Comparison of ENCODE assay signal across 8 mouse cellular contexts in the genomic region with DNA sequence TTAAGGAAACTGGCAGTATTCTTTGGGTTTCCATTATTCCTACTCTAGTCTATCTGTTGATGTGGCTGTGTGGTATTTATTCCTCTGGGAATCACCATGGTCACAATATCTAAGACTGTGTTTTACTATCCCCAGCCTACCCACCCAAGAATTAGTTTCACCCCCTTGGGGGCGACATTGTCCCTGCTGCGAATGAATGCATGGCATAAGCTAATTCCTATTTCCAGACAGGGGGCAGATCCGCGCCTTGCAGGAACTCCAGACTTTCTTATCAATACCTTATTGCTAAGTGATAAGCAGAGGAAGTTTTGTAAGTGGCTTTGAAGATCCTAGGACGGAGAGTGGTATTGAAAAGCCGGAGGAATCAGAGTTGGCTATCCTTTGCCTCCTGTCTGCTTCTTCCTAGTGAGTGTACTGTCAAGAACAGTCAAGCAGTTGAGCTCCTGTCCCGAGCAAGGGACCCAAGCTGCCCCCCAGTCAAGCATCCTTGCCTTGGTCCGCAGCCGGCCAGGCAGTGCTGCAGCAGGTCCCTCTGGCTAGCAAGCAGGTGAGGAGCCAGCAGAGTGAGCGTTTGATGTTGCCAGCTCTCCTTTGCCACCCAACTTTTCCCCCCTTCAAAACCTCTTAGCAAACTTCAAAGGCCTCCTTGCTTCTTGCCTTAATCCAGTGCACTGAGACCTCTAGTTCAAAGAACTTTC.
DNase-seq lines count a peak whose midpoint lies in the region; ATAC-seq lines count a peak whose summit lies in the region.

No protein-coding gene starts in this region.

- peak overlapping the region; percentile 20; the same call in 1 of the 2 replicates for H3K4me3 ChIP-seq in embryonic facial prominence, embryonic 13.5 days
- no peak overlapping the region for H3K4me3 ChIP-seq in hindbrain, embryonic 12.5 days
- peak overlapping the region; percentile 19; the same call in 1 of the 2 replicates for H3K4me3 ChIP-seq in midbrain, embryonic 14.5 days (replicated peaks; ENCODE audit: low read depth, low read length)

- H3K9me3 ChIP-seq in embryonic facial prominence, embryonic 13.5 days: 0 out of 2 replicates have a peak, but pooled peaks cover under 1% of the 10 kb centered on the region
- H3K9me3 ChIP-seq in hindbrain, embryonic 12.5 days (replicated peaks): no peaks in the 10 kb centered on the region
- no peaks in the 10 kb centered on the region for H3K9me3 ChIP-seq in midbrain, embryonic 14.5 days (ENCODE audit: control insufficient read depth, low read length)

- no peak for ATAC-seq in embryonic facial prominence, embryonic 13.5 days (ENCODE audit: insufficient number of reproducible peaks, insufficient read depth, low FRiP score, low TSS enrichment, low read depth)
- ATAC-seq in hindbrain, embryonic 12.5 days (ENCODE audit: low FRiP score): peak; percentile 27; the same call in 1 of the 2 replicates
- no peak for ATAC-seq in midbrain, embryonic 14.5 days (ENCODE audit: low FRiP score, low TSS enrichment)
- ATAC-seq in CD4-positive, CD25-positive, alpha-beta regulatory T cell, adult 4 months: no peak
- ATAC-seq in megakaryocyte-erythroid progenitor cell, adult 5-6 weeks (replicated peaks; ENCODE audit: low FRiP score, low TSS enrichment, poor library complexity, severe bottlenecking): no peak

- peaks cover 37% of the 10 kb centered on the region for H3K4me1 ChIP-seq in embryonic facial prominence, embryonic 13.5 days
- peaks cover 40% of the 10 kb centered on the region for H3K4me1 ChIP-seq in hindbrain, embryonic 12.5 days
- H3K4me1 ChIP-seq in midbrain, embryonic 14.5 days (ENCODE audit: control insufficient read depth, insufficient read depth, low read length): peaks cover 41% of the 10 kb centered on the region

- H3K4me2 ChIP-seq in embryonic facial prominence, embryonic 13.5 days: peak overlapping the region; percentile 52
- H3K4me2 ChIP-seq in hindbrain, embryonic 12.5 days (replicated peaks): peak overlapping the region; percentile 28
- H3K4me2 ChIP-seq in midbrain, embryonic 14.5 days (ENCODE audit: low read length): peak overlapping the region; percentile 46

- peaks cover 3% of the 10 kb centered on the region; the same call in 1 of the 2 replicates for H3K27me3 ChIP-seq in embryonic facial prominence, embryonic 13.5 days
- no peaks in the 10 kb centered on the region for H3K27me3 ChIP-seq in hindbrain, embryonic 12.5 days
- H3K27me3 ChIP-seq in midbrain, embryonic 14.5 days (ENCODE audit: control insufficient read depth, insufficient read depth, low read length): no peaks in the 10 kb centered on the region

- peak; percentile 12 to 41 for DNase-seq in left cerebral cortex, postnatal 25 days (ENCODE audit: low spot score in 2 of 2)
- no peak for DNase-seq in left cerebral cortex, postnatal 10 days (ENCODE audit: extremely low spot score in 1 of 2, low spot score in 2 of 2)
- DNase-seq in midbrain, embryonic 14.5 days: peak; percentile 76
- DNase-seq in cerebellum, adult 18-20 months: no peak

- no peaks in the 10 kb centered on the region for H3K36me3 ChIP-seq in embryonic facial prominence, embryonic 13.5 days
- H3K36me3 ChIP-seq in hindbrain, embryonic 12.5 days: no peaks in the 10 kb centered on the region
- no peaks in the 10 kb centered on the region for H3K36me3 ChIP-seq in midbrain, embryonic 14.5 days (ENCODE audit: control insufficient read depth, insufficient read depth, low read length)

- H3K9ac ChIP-seq in embryonic facial prominence, embryonic 13.5 days: peak overlapping the region; percentile 53; the same call in 1 of the 2 replicates
- H3K9ac ChIP-seq in hindbrain, embryonic 12.5 days: 0 out of 2 replicates have a peak overlapping the region, but pooled peaks have one; percentile 15
- H3K9ac ChIP-seq in midbrain, embryonic 14.5 days (replicated peaks; ENCODE audit: low read length): no peak overlapping the region; the same call in 1 of the 2 replicates

- intact Hi-C loops in left cerebral cortex, postnatal 25 days (cut with DNase I): loop anchor here (5.0 to 10.0 kb wide), 6 partner anchors 400 to 1500 kb away; no protein-coding TSS in a partner anchor
- intact Hi-C loops in left cerebral cortex, postnatal 10 days (cut with DNase I): loop anchor here (5.0 to 10.0 kb wide), 7 partner anchors 117 to 1440 kb away; no protein-coding TSS in a partner anchor

- H3K27ac ChIP-seq in embryonic facial prominence, embryonic 13.5 days: no peak overlapping the region
- peak overlapping the region; percentile 5 for H3K27ac ChIP-seq in hindbrain, embryonic 12.5 days
- peak overlapping the region; percentile 73 for H3K27ac ChIP-seq in midbrain, embryonic 14.5 days (replicated peaks; ENCODE audit: low read depth, low read length)

- 7% methylated on average over 10 of the region's 10 CpGs for WGBS in embryonic facial prominence, embryonic 13.5 days
- WGBS in hindbrain, embryonic 12.5 days: 11% methylated on average over 10 of the region's 10 CpGs
- WGBS in midbrain, embryonic 14.5 days: 1% methylated on average over 10 of the region's 10 CpGs

Comparison
In these comparisons a context has a peak if more than half of its experiments do, and no peak if none do; other contexts are left out.
1. DNase-seq: peak in left cerebral cortex, postnatal 25 days (2 of 2) and midbrain, embryonic 14.5 days (single experiment); none in left cerebral cortex, postnatal 10 days (0 of 2) and cerebellum, adult 18-20 months (0 of 2).
2. Peak in every context shown above with its lines, with median percentiles within 50 percentile points of each other: H3K4me2 ChIP-seq.